Mouse (Mus musculus) heart, postnatal 0 days (tissue): ENCODE measurements around the gene Ptprb. TPM values are rescaled to one million over a fixed set of nuclear protein-coding genes. Genes with fewer than 3 reads are reported as not detected.

Experiments
- ATAC-seq: fragments of 200-750 bp; cut with Nextera tagmentation; 2 replicates; pipeline ENCODE4 v1.8.0; 2017; ENCODE audit warnings: low read depth, moderate number of reproducible peaks, moderate library complexity; ENCODE audit not compliant: insufficient read depth
- DNase-seq: peaks from one replicate; pipeline ENCODE4 v3.0.0-alpha.2; 2016; ENCODE audit warnings: low spot score
- H3K27ac ChIP-seq: fragments of 300-500 bp; sonication (generic); 2 replicates; pipeline ENCODE4 v1.5.1; 2014; ENCODE audit warnings: low read depth, mild to moderate bottlenecking
- H3K27me3 ChIP-seq: fragments of 300-500 bp; sonication (generic); 2 replicates; pipeline ENCODE4 v1.6.1; 2014; ENCODE audit warnings: low read length, mixed read lengths; ENCODE audit not compliant: control insufficient read depth, insufficient read depth
- H3K36me3 ChIP-seq: fragments of 300-500 bp; sonication (generic); replicated peaks from 2 replicates; pipeline ENCODE4 v1.6.1; 2014; ENCODE audit warnings: low read length, mixed read lengths; ENCODE audit not compliant: control insufficient read depth, insufficient read depth
- H3K4me1 ChIP-seq: fragments of 300-500 bp; sonication (generic); 2 replicates; pipeline ENCODE4 v1.6.1; 2014; ENCODE audit warnings: antibody characterized with exemption; ENCODE audit not compliant: control insufficient read depth, insufficient read depth
- H3K4me2 ChIP-seq: fragments of 300-500 bp; sonication (generic); 2 replicates; pipeline ENCODE4 v1.6.1; 2014; ENCODE audit warnings: low read depth, mild to moderate bottlenecking, low read length, moderate library complexity
- H3K4me3 ChIP-seq: fragments of 300-500 bp; sonication (generic); 2 replicates; pipeline ENCODE4 v1.5.1; 2014; ENCODE audit warnings: low read depth, low read length
- H3K9ac ChIP-seq: fragments of 300-500 bp; sonication (generic); replicated peaks from 2 replicates; pipeline ENCODE4 v1.6.1; 2014; ENCODE audit warnings: low read depth, low read length, mixed read lengths
- H3K9me3 ChIP-seq: fragments of 300-500 bp; sonication (generic); replicated peaks from 2 replicates; pipeline ENCODE4 v1.6.1; 2016; ENCODE audit warnings: low read length; ENCODE audit not compliant: control insufficient read depth
- CTCF ChIP-seq: IDR thresholded peaks from 2 replicates; pipeline ENCODE4 v1.5.1; 2016; ENCODE audit warnings: antibody characterized with exemption, control low read depth, low read depth
- EP300 ChIP-seq: IDR thresholded peaks from 2 replicates; pipeline ENCODE4 v1.6.1; 2016; ENCODE audit warnings: antibody characterized with exemption, low read depth
- WGBS: fragments of 180-500 bp; shearing (Covaris S2); extraction: QIAGEN DNeasy Blood & Tissue Kit; methylation state at CpG from one replicate; pipeline ENCODE4 v1.1.7; 2014; 5-methylcytosine and 5-hydroxymethylcytosine counted together
- polyA plus RNA-seq: library from polyadenylated mRNA; unstranded; fragments of >200 nt; fragmentation: Nextera tagmentation; extraction: Ambion mirVana; gene quantifications from 2 replicates; pipeline ENCODE4 v1.2.1, GENCODE M21; 2015
- total RNA-seq: library from RNA; depleted of rRNA; stranded (reverse); fragments of >200 nt; gene quantifications from 2 replicates; pipeline ENCODE4 v1.2.3, GENCODE M21; 2014; ENCODE audit warnings: low replicate concordance

Ptprb gene
- total and polyA plus RNA-seq, 2 experiments from 2014 or later: 6.9 to 22.3 TPM

- H3K27me3 ChIP-seq: no peaks in the 10 kb centered on the region
- ATAC-seq (no peak), DNase-seq (no peak)
- TF ChIP-seq EP300 (no peak), CTCF (no peak)
- H3K4me3 ChIP-seq: no peak overlapping the region
- H3K27ac ChIP-seq: no peak overlapping the region
- no peak overlapping the region for H3K9ac ChIP-seq
- 83% methylated on average over 7 of the region's 7 CpGs for WGBS
- H3K4me2 ChIP-seq: no peak overlapping the region
- no peaks in the 10 kb centered on the region for H3K9me3 ChIP-seq
- no peaks in the 10 kb centered on the region; the same call in 1 of the 2 replicates for H3K4me1 ChIP-seq
- no peaks in the 10 kb centered on the region for H3K36me3 ChIP-seq
These were observed 58.8 kb downstream of the Ptprb start for GRCm38 (mm10) chr10:116334120-116334519.

DNA sequence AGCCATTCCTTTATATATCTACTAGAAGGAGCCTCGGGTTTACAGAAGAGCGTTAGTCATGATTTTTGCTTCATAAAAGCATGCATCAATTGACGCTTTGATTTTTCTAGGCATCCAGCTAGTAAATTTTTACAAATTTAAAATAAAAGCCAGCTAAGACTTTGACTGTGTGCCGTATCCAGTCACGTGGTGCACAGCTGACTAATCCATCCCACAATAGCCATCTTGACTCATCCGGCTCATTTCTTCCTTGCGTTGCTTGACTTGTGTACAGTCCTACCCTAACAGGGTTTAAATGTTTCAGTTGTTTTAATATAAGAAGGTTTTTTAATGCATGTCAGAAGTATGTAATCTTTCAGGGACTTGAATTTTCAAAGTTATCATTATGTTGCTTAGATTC lies 60.0 kb downstream of the Ptprb start:
- Histone ChIP-seq H3K9me3 (no peaks in the 10 kb centered on the region), H3K4me2 (no peak overlapping the region), H3K36me3 (0 out of 2 replicates have a peak, but pooled peaks cover 6% of the 10 kb centered on the region), H3K4me3 (no peak overlapping the region), H3K4me1 (no peaks in the 10 kb centered on the region; the same call in 1 of the 2 replicates), H3K27ac (no peak overlapping the region), H3K9ac (no peak overlapping the region), H3K27me3 (no peaks in the 10 kb centered on the region)
- no peak for ATAC-seq
- DNase-seq: no peak
- WGBS: 93% methylated on average over 7 of the region's 7 CpGs
- TF ChIP-seq CTCF (no peak), EP300 (no peak)

DNA sequence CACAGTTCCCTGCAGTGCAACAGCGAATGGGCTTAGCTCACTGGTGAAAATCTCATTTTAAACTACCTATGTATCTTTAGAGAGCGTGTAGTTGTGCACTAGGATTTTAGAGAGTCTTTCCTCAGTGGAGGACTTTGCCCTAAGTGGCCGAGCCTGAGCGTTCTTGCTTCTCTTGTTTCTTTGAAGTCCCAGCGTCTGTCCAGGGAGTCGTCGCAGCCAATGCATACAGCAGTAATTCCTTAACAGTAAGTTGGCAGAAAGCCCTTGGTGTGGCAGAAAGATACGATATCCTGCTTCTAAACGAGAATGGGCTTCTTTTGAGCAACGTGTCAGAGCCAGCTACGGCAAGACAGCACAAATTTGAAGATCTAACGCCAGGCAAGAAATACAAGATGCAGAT lies 65.9 kb downstream of the Ptprb start:
- Histone ChIP-seq H3K9me3 (no peaks in the 10 kb centered on the region), H3K4me3 (no peak overlapping the region), H3K4me2 (no peak overlapping the region), H3K4me1 (no peaks in the 10 kb centered on the region), H3K9ac (no peak overlapping the region), H3K36me3 (peaks cover 9% of the 10 kb centered on the region; the same call in 1 of the 2 replicates), H3K27ac (no peak overlapping the region), H3K27me3 (no peaks in the 10 kb centered on the region)
- ATAC-seq: no peak
- TF ChIP-seq CTCF (no peak), EP300 (no peak)
- WGBS: 61% methylated on average over 12 of the region's 12 CpGs
- DNase-seq: no peak

- H3K4me2 ChIP-seq: no peak overlapping the region
These were observed 71.4 kb downstream of the Ptprb start for GRCm38 (mm10) chr10:116346618-116347184.

GRCm38 (mm10) chr10:116349004-116349403 lies 73.7 kb downstream of the Ptprb start:
- no peaks in the 10 kb centered on the region for H3K27me3 ChIP-seq
- no peak for TF ChIP-seq CTCF
- no peak for TF ChIP-seq EP300
- no peak overlapping the region for H3K27ac ChIP-seq
- no peak overlapping the region for H3K4me2 ChIP-seq
- no peaks in the 10 kb centered on the region for H3K9me3 ChIP-seq
- H3K9ac ChIP-seq: no peak overlapping the region
- DNase-seq (no peak), ATAC-seq (no peak)
- no peak overlapping the region for H3K4me3 ChIP-seq
- 85% methylated on average over 6 of the region's 6 CpGs for WGBS
- H3K4me1 ChIP-seq: no peaks in the 10 kb centered on the region
- peaks cover 4% of the 10 kb centered on the region; the same call in 1 of the 2 replicates for H3K36me3 ChIP-seq

More at GRCm38 (mm10) chr10:116346618-116347184, 71.4 kb downstream of the Ptprb start:
- Histone ChIP-seq H3K36me3 (no peaks in the 10 kb centered on the region; the same call in 1 of the 2 replicates), H3K4me1 (no peaks in the 10 kb centered on the region), H3K9me3 (no peaks in the 10 kb centered on the region), H3K27ac (no peak overlapping the region), H3K9ac (no peak overlapping the region), H3K27me3 (no peaks in the 10 kb centered on the region), H3K4me3 (no peak overlapping the region)
- 79% methylated on average over 15 of the region's 15 CpGs for WGBS
- DNase-seq (no peak), ATAC-seq (no peak)
- TF ChIP-seq CTCF (no peak), EP300 (no peak)

- ATAC-seq: no peak
These were observed 75.2 kb downstream of the Ptprb start for GRCm38 (mm10) chr10:116350532-116350931.

More at GRCm38 (mm10) chr10:116350532-116350931, 75.2 kb downstream of the Ptprb start:
- 39% methylated on average over 13 of the region's 13 CpGs for WGBS
- Histone ChIP-seq H3K9me3 (no peaks in the 10 kb centered on the region), H3K27me3 (no peaks in the 10 kb centered on the region), H3K4me1 (no peaks in the 10 kb centered on the region), H3K4me2 (no peak overlapping the region), H3K9ac (no peak overlapping the region), H3K27ac (no peak overlapping the region), H3K36me3 (peaks cover 9% of the 10 kb centered on the region; the same call in 1 of the 2 replicates), H3K4me3 (no peak overlapping the region)
- no peak for DNase-seq
- no peak for TF ChIP-seq EP300
- no peak for TF ChIP-seq CTCF
